Mouse (Mus musculus) liver, embryonic 15.5 days (tissue): Measurements from ENCODE around the gene Gm10309. TPM values are rescaled to one million over a fixed set of nuclear protein-coding genes. Genes with fewer than 3 reads are reported as not detected.
A peak's percentile ranks its signal among the peaks of the same experiment; 100 is the strongest.

Experiments
- ATAC-seq: fragments of 200-750 bp; cut with Nextera tagmentation; 2 replicates; pipeline ENCODE4 v1.8.0; 2017; ENCODE audit warnings: moderate number of reproducible peaks, mild to moderate bottlenecking, moderate library complexity; ENCODE audit not compliant: insufficient read depth
- H3K27ac ChIP-seq: fragments of 300-500 bp; sonication (generic); replicated peaks from 2 replicates; pipeline ENCODE4 v1.5.1; 2015; ENCODE audit warnings: mild to moderate bottlenecking, inconsistent platforms
- H3K27me3 ChIP-seq: fragments of 300-500 bp; sonication (generic); 2 replicates; pipeline ENCODE4 v1.6.1; 2015; ENCODE audit warnings: mild to moderate bottlenecking, inconsistent platforms
- H3K36me3 ChIP-seq: fragments of 300-500 bp; sonication (generic); replicated peaks from 2 replicates; pipeline ENCODE4 v1.6.1; 2015; ENCODE audit warnings: moderate library complexity, mild to moderate bottlenecking, inconsistent platforms
- H3K4me1 ChIP-seq: fragments of 300-500 bp; sonication (generic); replicated peaks from 2 replicates; pipeline ENCODE4 v1.6.1; 2015; ENCODE audit warnings: inconsistent platforms
- H3K4me2 ChIP-seq: fragments of 300-500 bp; sonication (generic); 2 replicates; pipeline ENCODE4 v1.6.1; 2015; ENCODE audit warnings: moderate library complexity, mild to moderate bottlenecking, inconsistent platforms
- H3K4me3 ChIP-seq: fragments of 300-500 bp; sonication (generic); replicated peaks from 2 replicates; pipeline ENCODE4 v1.5.1; 2015; ENCODE audit warnings: mild to moderate bottlenecking, inconsistent platforms
- H3K9ac ChIP-seq: fragments of 300-500 bp; sonication (generic); 2 replicates; pipeline ENCODE4 v1.6.1; 2015; ENCODE audit warnings: moderate library complexity, mild to moderate bottlenecking, inconsistent platforms
- H3K9me3 ChIP-seq: fragments of 300-500 bp; sonication (generic); replicated peaks from 2 replicates; pipeline ENCODE4 v1.6.1; 2016; ENCODE audit warnings: inconsistent platforms
- WGBS: fragments of 180-500 bp; shearing (Covaris S2); methylation state at CpG from one replicate; pipeline ENCODE4 v1.1.7; 2015; ENCODE audit warnings: mixed read lengths; ENCODE audit not compliant: insufficient replicate concordance; 5-methylcytosine and 5-hydroxymethylcytosine counted together
- polyA plus RNA-seq: library from polyadenylated mRNA; unstranded; fragments of >200 nt; fragmentation: Nextera tagmentation; extraction: Ambion mirVana; gene quantifications from 2 replicates; pipeline ENCODE4 v1.2.1, GENCODE M21; 2015

Gm10309 gene
- polyA plus RNA-seq, 1 experiment from 2014 or later, result not detected

GRCm38 (mm10) chr17:86529411-86529810, 24.4 kb upstream of the Gm10309 start:
- no peaks in the 10 kb centered on the region for H3K27me3 ChIP-seq
- no peaks in the 10 kb centered on the region for H3K9me3 ChIP-seq
- H3K27ac ChIP-seq, result no peak overlapping the region
- no peak for ATAC-seq
- H3K4me2 ChIP-seq, result no peak overlapping the region
- H3K36me3 ChIP-seq, result no peaks in the 10 kb centered on the region
- H3K9ac ChIP-seq, result no peak overlapping the region
- 28% methylated on average over 4 of the region's 4 CpGs for WGBS
- H3K4me1 ChIP-seq, result 0 out of 2 replicates have a peak, but pooled peaks cover 3% of the 10 kb centered on the region
- H3K4me3 ChIP-seq, result no peak overlapping the region

DNA sequence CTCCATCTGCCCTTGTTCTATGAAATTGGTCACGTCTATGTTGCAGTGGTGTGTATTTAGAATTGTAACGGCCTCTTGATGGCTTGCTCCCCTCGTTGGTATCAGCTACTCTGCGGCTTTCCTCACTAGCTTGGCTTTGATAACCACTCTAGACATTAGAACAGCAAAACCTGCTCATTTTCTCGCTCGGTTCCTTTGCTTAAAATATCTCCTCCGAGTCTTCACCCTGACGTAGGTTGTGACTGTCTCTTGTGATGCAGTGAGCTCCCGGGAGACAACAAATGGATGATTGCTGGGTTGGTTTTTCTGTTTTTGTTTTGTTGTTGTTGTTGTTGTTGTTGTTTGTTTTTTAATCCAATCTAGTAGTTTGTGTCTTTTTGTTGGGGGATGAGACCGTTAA, 24.0 kb upstream of the Gm10309 start:
- Histone ChIP-seq H3K9me3 (no peaks in the 10 kb centered on the region), H3K4me2 (no peak overlapping the region), H3K4me1 (peaks cover 7% of the 10 kb centered on the region; the same call in 1 of the 2 replicates), H3K36me3 (no peaks in the 10 kb centered on the region), H3K9ac (no peak overlapping the region), H3K27ac (no peak overlapping the region), H3K27me3 (no peaks in the 10 kb centered on the region), H3K4me3 (no peak overlapping the region)
- no peak for ATAC-seq
- WGBS, result 59% methylated on average over 10 of the region's 10 CpGs

GRCm38 (mm10) chr17:86527298-86527697, 22.3 kb upstream of the Gm10309 start:
- H3K4me3 ChIP-seq, result no peak overlapping the region
- no peak overlapping the region for H3K9ac ChIP-seq
- H3K27me3 ChIP-seq, result no peaks in the 10 kb centered on the region
- no peak overlapping the region for H3K27ac ChIP-seq
- H3K4me2 ChIP-seq, result no peak overlapping the region
- ATAC-seq, result no peak
- 62% methylated on average over 5 of the region's 5 CpGs for WGBS
- no peaks in the 10 kb centered on the region for H3K36me3 ChIP-seq
- H3K4me1 ChIP-seq, result peaks cover 14% of the 10 kb centered on the region; the same call in 1 of the 2 replicates
- H3K9me3 ChIP-seq, result no peaks in the 10 kb centered on the region

DNA sequence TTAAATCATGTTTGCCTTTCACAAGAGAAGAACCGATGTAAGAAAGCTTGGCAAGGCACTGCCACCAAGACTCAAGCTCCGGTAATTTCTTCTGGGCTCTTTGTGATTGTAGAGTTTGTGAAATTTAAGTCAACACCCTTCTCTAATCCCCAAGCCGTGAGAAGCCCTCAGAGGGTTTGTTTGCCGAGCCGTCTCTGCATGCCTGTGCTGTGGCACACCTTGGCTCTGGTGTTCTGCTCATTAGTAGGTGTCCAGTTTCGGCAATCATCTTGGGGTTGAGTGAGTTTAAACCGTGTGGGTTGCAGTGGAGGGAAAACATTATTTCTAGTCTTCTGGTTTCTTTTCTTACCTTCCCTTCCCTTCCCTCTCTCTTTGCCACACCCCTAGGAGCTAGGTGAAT, 21.0 kb upstream of the Gm10309 start:
- Histone ChIP-seq H3K4me2 (no peak overlapping the region), H3K4me1 (peaks cover 14% of the 10 kb centered on the region; the same call in 1 of the 2 replicates), H3K9me3 (no peaks in the 10 kb centered on the region), H3K4me3 (no peak overlapping the region), H3K27me3 (no peaks in the 10 kb centered on the region), H3K36me3 (no peaks in the 10 kb centered on the region), H3K9ac (no peak overlapping the region), H3K27ac (no peak overlapping the region)
- WGBS, result 64% methylated on average over 7 of the region's 7 CpGs
- no peak for ATAC-seq

GRCm38 (mm10) chr17:86525075-86525474, 20.0 kb upstream of the Gm10309 start:
- no peak overlapping the region for H3K9ac ChIP-seq
- H3K9me3 ChIP-seq, result no peaks in the 10 kb centered on the region
- no peak for ATAC-seq
- no peak overlapping the region for H3K27ac ChIP-seq
- 51% methylated on average over 2 of the region's 2 CpGs for WGBS
- H3K4me1 ChIP-seq, result peaks cover 14% of the 10 kb centered on the region; the same call in 1 of the 2 replicates
- H3K27me3 ChIP-seq, result no peaks in the 10 kb centered on the region
- H3K4me3 ChIP-seq, result no peak overlapping the region
- no peaks in the 10 kb centered on the region for H3K36me3 ChIP-seq
- H3K4me2 ChIP-seq, result no peak overlapping the region

- H3K4me3 ChIP-seq, result no peak overlapping the region
- no peak overlapping the region for H3K4me2 ChIP-seq
- H3K36me3 ChIP-seq, result no peaks in the 10 kb centered on the region
- no peaks in the 10 kb centered on the region for H3K9me3 ChIP-seq
- H3K27me3 ChIP-seq, result no peaks in the 10 kb centered on the region
- no peak for ATAC-seq
- H3K9ac ChIP-seq, result no peak overlapping the region
- H3K27ac ChIP-seq, result no peak overlapping the region
- peaks cover 14% of the 10 kb centered on the region; the same call in 1 of the 2 replicates for H3K4me1 ChIP-seq
- 72% methylated on average over 10 of the region's 10 CpGs for WGBS
Observed at GRCm38 (mm10) chr17:86523843-86524242, 18.8 kb upstream of the Gm10309 start.

- peaks cover 14% of the 10 kb centered on the region; the same call in 1 of the 2 replicates for H3K4me1 ChIP-seq
- no peaks in the 10 kb centered on the region for H3K27me3 ChIP-seq
- H3K9ac ChIP-seq, result no peak overlapping the region
- H3K36me3 ChIP-seq, result no peaks in the 10 kb centered on the region
- ATAC-seq, result peak; percentile 46; the same call in 1 of the 2 replicates
- H3K27ac ChIP-seq, result no peak overlapping the region
- no peak overlapping the region for H3K4me2 ChIP-seq
- H3K4me3 ChIP-seq, result no peak overlapping the region
- 39% methylated on average over 3 of the region's 3 CpGs for WGBS
- no peaks in the 10 kb centered on the region for H3K9me3 ChIP-seq
Observed at GRCm38 (mm10) chr17:86523374-86523773, 18.3 kb upstream of the Gm10309 start.

DNA sequence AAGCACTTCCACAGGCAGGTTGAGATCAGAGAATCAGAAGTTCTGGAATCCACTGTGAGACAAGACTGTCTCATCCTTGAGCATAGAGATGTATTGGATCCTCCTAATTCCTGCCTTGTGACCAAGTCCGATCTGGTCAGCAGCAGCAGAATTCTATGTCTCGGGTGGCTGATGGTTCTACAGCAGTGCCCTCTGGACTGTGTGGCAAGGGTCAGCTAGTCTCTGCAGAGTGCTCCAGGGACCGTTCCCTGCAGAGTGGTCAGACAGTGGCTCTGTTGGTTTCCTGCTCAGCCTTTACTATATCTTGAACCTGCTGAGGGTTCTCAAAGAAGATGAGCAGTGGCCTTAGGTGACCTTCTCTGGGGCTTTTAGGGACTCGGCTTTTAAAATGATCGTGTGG, 17.6 kb upstream of the Gm10309 start:
- no peak overlapping the region for H3K9ac ChIP-seq
- 58% methylated on average over 5 of the region's 5 CpGs for WGBS
- H3K27ac ChIP-seq, result no peak overlapping the region
- H3K4me3 ChIP-seq, result no peak overlapping the region
- H3K27me3 ChIP-seq, result no peaks in the 10 kb centered on the region
- H3K4me1 ChIP-seq, result peaks cover 14% of the 10 kb centered on the region; the same call in 1 of the 2 replicates
- no peaks in the 10 kb centered on the region for H3K36me3 ChIP-seq
- 0 out of 2 replicates have a peak, but pooled peaks have one; percentile 38 for ATAC-seq
- no peaks in the 10 kb centered on the region for H3K9me3 ChIP-seq
- no peak overlapping the region for H3K4me2 ChIP-seq

- H3K9ac ChIP-seq, result no peak overlapping the region
Observed at GRCm38 (mm10) chr17:86521252-86521651, 16.2 kb upstream of the Gm10309 start.

GRCm38 (mm10) chr17:86518604-86519003, 13.6 kb upstream of the Gm10309 start:
- Histone ChIP-seq H3K4me2 (no peak overlapping the region), H3K27me3 (no peaks in the 10 kb centered on the region), H3K4me1 (peaks cover 8% of the 10 kb centered on the region; the same call in 1 of the 2 replicates), H3K36me3 (no peaks in the 10 kb centered on the region), H3K9ac (no peak overlapping the region), H3K4me3 (no peak overlapping the region), H3K9me3 (no peaks in the 10 kb centered on the region), H3K27ac (no peak overlapping the region)
- no peak for ATAC-seq
- 72% methylated on average over 7 of the region's 7 CpGs for WGBS

More at GRCm38 (mm10) chr17:86521252-86521651, 16.2 kb upstream of the Gm10309 start:
- peaks cover 14% of the 10 kb centered on the region; the same call in 1 of the 2 replicates for H3K4me1 ChIP-seq
- H3K9me3 ChIP-seq, result no peaks in the 10 kb centered on the region
- H3K4me3 ChIP-seq, result no peak overlapping the region
- no peak overlapping the region for H3K27ac ChIP-seq
- 84% methylated on average over 11 of the region's 11 CpGs for WGBS
- no peak for ATAC-seq
- H3K4me2 ChIP-seq, result no peak overlapping the region
- H3K27me3 ChIP-seq, result no peaks in the 10 kb centered on the region
- no peaks in the 10 kb centered on the region for H3K36me3 ChIP-seq

- ATAC-seq, result no peak
- no peaks in the 10 kb centered on the region for H3K4me1 ChIP-seq
- WGBS, result 58% methylated on average over 5 of the region's 5 CpGs
Observed at GRCm38 (mm10) chr17:86516630-86517029, 11.6 kb upstream of the Gm10309 start.

More at GRCm38 (mm10) chr17:86516630-86517029, 11.6 kb upstream of the Gm10309 start:
- H3K9me3 ChIP-seq, result no peaks in the 10 kb centered on the region
- no peaks in the 10 kb centered on the region for H3K36me3 ChIP-seq
- H3K27ac ChIP-seq, result no peak overlapping the region
- H3K9ac ChIP-seq, result no peak overlapping the region
- H3K4me3 ChIP-seq, result no peak overlapping the region
- H3K4me2 ChIP-seq, result no peak overlapping the region
- no peaks in the 10 kb centered on the region for H3K27me3 ChIP-seq
